Mouse (Mus musculus) cerebellum, postnatal 4 days (tissue): ENCODE measurements around the gene Bcl11b.

Experiments used
- DNase-seq, 2 experiments: peaks; one replicate each; pipeline ENCODE4 v3.0.0; 2022; ENCODE audit warnings: low spot score in 2 of 2, mixed read lengths in 1 of 2

The Bcl11b gene

GRCm38 (mm10) chr12:107998746-107999145, 4.7 kb downstream of the Bcl11b start:
- peak; percentile 84 to 86 for DNase-seq

DNA sequence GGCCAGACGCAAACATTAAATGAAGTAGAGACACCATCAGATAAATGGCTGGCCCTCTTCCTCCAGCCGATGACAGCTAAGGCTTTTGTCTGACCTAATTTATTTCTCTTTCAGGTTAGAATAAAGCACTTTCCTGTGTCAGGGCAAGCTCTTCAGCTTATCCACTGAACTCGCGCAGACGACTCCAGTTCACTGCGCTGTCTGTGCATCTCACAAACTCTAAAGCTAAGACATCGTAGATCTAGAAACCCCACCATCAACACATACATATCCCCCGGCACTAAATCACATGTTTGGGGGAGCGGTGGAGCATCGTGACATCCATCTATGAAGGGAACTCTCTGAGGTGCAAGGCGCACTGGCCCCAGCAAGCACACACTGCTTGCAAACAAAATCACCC, 5.5 kb downstream of the Bcl11b start:
- DNase-seq, result no peak

GRCm38 (mm10) chr12:107997241-107997640, 6.2 kb downstream of the Bcl11b start:
- DNase-seq, result no peak

DNA sequence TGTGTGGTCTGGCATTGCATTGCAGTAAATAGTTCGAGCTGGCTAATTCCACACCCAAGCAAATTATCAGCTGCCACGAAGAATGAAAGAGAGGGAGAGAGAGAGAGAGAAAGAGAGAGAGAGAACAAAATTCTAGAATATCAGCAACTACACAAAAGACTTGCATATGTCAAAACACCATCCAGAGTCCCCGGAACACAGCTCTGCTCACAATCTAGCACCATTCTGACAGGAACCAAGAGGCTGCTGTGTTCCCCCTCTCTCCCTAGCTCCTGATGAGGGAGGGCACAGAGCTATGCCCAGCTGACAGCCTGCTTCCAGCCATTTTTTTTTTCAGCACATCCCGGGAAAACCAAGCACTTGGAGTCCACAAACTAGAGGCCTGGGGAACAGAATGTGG, 6.6 kb downstream of the Bcl11b start:
- no peak for DNase-seq

- no peak for DNase-seq
These were observed 7.2 kb downstream of the Bcl11b start for GRCm38 (mm10) chr12:107996216-107996615.

GRCm38 (mm10) chr12:107994421-107994820, 9.0 kb downstream of the Bcl11b start:
- DNase-seq, result no peak

DNA sequence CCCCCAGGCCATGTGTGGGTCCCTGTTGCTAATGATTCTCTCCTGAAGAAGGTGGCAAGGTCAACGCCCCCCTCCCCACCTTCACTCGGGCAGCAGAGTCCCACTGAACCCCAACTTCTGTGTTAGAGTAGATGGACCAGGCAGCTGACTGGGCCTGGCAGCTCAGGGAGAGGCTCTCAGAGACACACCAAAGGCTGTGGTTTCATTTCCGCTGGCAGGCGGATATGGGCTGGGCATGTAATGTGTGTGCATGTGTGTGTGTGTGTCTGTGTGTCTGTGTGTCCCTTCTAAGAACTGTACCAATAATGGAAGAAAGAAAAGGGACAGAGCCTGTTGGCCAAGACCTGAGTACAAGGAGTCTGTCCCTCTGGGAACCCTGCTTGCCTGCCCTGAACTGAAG, 10.4 kb downstream of the Bcl11b start:
- DNase-seq, result no peak

DNA sequence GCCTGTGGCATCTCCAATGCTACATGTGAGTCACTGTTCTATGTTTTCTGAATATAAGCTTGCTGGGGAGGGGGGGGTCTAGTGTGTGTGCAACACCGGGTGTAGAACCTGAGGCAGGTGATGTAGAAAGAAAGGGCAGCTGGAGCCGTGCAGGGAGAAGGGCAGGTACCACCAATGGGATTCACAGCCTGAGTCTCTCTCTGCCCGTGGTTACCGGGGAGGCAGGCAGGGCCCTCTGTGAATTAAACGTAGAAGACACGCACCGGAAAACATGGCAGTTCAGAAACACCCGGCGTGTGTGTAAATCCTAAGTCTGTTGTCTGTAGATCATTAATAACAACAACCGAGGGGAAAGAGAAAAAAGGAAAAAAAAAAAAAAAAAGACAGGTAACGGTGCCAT, 12.2 kb downstream of the Bcl11b start:
- no peak for DNase-seq

- no peak for DNase-seq
These were observed 20.2 kb downstream of the Bcl11b start for GRCm38 (mm10) chr12:107983211-107983610.

- no peak for DNase-seq
These were observed 21.1 kb downstream of the Bcl11b start for GRCm38 (mm10) chr12:107982306-107982705.

DNA sequence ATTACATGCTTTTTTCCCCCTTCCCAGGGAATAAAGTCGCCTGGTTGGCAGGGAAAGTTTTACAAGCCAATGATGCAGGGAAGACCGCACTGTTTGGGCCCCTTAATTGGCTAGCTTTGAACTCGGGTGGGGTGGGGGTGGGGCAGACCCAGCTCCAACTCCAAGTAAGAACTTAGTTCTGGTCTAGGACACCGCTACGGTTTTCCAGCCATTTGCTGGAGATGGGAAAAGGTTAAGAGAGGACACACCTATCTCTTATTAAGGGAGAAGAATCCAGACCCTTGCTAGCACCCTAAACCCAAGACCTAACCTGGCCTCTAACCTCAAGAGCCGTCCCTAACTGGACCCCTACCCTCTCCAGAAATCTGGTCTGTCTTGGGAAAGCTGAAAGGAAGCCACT, 22.2 kb downstream of the Bcl11b start:
- no peak for DNase-seq

GRCm38 (mm10) chr12:107980261-107980961, 23.0 kb downstream of the Bcl11b start:
- no peak for DNase-seq

DNA sequence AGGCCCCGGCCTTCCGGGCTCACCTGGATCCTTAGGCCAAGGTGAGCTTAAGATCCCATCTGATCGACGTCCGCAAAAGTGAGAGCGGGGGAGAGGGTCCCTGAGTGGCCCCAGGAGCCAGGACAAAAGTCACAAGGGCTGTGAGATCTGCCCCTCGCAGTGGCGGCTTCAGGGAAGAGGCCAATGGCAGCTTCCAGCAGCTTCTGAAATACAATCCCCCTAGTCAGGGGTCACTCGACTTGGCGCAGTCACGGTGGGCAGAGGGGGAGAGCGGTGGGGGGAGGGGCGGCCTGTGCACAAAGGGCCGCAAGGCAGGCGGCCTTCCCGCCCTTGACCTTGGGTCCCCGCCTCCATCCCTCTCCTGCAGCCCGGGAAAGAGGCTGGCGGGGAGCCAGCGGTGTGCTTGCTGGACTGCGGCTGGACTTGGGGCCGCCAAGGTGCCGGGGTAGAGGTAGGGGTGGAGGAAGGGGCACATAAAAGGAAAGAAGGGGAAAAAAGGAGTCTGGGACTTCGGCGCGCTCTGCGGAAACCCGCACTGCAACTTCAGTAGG, 23.6 kb downstream of the Bcl11b start:
- no peak for DNase-seq

DNA sequence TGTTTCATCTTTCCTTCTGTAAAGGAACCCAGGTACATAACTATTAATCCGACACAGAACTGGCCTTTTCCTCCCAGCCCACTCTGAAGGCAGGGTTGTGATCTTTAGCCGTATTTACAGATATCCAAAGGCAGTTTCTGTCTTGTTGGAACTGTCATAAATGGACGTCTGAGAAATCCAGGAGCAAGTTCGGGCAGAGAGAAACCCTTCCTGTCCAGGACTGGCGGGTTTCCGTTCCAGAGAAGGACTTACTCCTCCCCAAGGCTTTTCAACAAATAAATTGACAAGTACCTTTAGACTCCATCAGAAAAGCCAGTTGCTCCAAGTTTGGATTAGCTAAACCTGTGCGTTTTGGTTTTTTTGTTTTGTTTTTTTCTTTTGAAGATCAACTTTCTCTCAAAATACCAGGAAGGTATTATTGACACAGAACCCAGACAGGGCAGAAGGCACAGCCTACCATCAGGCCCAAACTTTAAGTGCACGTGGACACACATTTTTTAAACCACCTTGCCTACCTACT, 24.6 kb downstream of the Bcl11b start:
- DNase-seq, result no peak

DNA sequence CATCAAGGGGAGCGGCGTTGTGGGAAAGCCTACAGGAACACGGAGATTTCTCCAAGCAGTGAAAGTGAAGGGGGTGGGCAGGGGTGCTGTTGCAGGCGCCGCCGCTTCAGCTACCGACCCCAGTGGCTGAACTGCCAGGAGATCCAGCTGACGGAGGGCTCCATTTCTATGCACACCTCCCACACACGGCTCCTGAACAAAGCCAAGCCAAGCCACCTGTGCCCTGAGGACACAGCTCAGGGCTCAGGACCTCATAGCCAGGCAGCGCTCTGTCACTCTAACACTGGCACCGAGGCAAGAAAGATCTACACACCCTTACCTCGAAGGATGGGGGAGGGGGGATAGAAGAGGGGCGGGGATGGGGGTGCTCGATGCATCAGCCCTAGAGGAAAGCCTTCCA, 25.3 kb downstream of the Bcl11b start:
- DNase-seq, result no peak

- no peak for DNase-seq
These were observed 25.9 kb downstream of the Bcl11b start for GRCm38 (mm10) chr12:107977534-107977933.

DNA sequence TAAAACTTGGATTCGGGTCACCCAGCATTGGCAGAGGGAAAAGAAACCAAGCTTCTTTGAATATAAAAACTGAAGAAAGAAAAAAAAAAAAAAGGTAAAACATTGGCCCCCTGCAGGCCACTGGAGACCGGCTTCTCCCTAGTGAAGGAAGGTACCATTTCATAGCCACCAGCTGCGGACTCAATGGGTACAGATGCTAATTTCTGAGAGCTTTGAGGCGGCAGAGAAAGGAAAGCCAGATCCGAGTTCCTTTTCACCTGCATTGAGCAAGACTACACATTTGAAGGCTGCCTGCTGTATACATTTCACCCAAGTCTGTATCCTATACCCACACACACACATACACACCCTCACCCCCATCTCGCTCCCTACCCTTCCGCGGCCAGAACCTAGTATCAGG, 26.3 kb downstream of the Bcl11b start:
- DNase-seq, result no peak

GRCm38 (mm10) chr12:107976571-107977001, 26.8 kb downstream of the Bcl11b start:
- DNase-seq, result no peak

DNA sequence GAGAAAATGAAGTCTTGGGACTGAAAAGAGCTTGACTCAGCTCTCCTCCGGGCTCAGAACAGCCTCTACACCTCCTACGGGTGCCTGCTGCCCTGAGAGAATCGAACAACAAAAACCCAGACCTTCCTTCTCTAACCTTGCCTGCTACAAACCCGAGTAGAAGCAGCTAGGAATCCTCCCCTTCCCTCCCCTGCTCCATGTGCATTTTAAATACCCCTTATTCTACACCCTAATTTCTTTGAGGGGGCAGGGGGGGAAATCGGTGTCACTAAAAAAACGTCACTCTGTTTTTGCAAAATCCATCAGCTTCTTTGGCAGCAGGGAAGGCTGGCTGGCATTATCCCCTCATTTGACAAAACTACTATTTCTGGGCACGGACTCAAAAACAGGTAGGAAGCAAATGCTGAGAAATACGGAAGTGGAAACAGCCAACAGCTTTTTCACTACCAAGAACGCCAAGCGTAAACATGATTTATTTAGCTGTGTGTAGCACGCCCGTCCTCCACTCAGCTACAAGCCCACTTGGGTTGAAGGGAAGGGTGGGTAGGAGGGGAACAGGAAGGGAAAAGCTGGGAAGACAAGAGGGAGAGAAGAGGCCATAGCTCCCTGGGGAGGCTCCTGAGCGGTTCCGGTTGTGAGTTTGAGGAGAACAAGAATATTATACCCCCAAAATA, 27.4 kb downstream of the Bcl11b start:
- no peak for DNase-seq

GRCm38 (mm10) chr12:107975479-107975896, 27.9 kb downstream of the Bcl11b start:
- no peak for DNase-seq

- DNase-seq, result no peak
These were observed 28.9 kb downstream of the Bcl11b start for GRCm38 (mm10) chr12:107974504-107974903.

DNA sequence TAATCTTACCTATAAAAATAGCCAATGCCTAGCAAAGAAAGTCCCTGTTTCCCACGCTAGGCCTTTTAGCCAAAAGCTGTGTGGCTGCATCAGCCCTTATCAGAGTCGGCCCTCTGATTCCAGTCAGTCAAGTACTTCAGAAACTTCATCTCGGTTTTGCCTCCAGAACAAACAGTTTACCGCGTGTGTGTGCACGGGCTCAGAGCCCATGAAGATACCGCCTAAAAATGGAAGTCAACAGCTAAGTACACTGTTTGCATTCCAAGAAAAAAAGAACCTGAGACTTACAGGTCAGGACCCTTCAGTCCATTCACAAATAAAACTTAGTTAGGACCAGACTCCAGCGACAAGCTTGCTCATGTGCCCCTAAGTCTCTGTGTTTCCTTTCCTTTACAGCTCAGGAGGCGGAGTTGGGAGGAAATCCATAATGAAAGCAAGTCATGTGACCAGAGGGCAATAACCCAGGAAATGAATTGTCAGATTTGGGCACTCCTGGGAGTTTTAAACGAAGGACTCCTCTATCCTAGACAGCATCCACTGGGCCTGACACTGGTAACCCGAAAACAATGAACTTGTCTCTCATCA, 29.8 kb downstream of the Bcl11b start:
- no peak for DNase-seq
